Mouse (Mus musculus) thymus, adult 2 months (tissue): ENCODE measurements around the gene Zmiz1.

Experiments used
- CTCF ChIP-seq: fragments of 200-500 bp; IDR thresholded peaks from 2 replicates; pipeline ENCODE4 v1.5.1; 2012; ENCODE audit warnings: mild to moderate bottlenecking, control low read depth, low read length, moderate library complexity, borderline replicate concordance; ENCODE audit not compliant: control insufficient read depth, poor library complexity, insufficient read depth; ENCODE audit errors: extremely low read depth
- POLR2A ChIP-seq: fragments of 200-500 bp; IDR thresholded peaks from 2 replicates; pipeline ENCODE4 v1.6.1; 2012; ENCODE audit warnings: mild to moderate bottlenecking, low read length, control low read depth, moderate library complexity; ENCODE audit not compliant: control insufficient read depth, poor library complexity, insufficient read depth; ENCODE audit errors: extremely low read depth

- TF ChIP-seq CTCF (no peak), POLR2A (no peak)
These were observed 141.4 kb downstream of the Zmiz1 start for GRCm38 (mm10) chr14:25600358-25600757.
